Mouse (Mus musculus): ENCODE data around the gene Glod4.

Glod4 gene

DNA sequence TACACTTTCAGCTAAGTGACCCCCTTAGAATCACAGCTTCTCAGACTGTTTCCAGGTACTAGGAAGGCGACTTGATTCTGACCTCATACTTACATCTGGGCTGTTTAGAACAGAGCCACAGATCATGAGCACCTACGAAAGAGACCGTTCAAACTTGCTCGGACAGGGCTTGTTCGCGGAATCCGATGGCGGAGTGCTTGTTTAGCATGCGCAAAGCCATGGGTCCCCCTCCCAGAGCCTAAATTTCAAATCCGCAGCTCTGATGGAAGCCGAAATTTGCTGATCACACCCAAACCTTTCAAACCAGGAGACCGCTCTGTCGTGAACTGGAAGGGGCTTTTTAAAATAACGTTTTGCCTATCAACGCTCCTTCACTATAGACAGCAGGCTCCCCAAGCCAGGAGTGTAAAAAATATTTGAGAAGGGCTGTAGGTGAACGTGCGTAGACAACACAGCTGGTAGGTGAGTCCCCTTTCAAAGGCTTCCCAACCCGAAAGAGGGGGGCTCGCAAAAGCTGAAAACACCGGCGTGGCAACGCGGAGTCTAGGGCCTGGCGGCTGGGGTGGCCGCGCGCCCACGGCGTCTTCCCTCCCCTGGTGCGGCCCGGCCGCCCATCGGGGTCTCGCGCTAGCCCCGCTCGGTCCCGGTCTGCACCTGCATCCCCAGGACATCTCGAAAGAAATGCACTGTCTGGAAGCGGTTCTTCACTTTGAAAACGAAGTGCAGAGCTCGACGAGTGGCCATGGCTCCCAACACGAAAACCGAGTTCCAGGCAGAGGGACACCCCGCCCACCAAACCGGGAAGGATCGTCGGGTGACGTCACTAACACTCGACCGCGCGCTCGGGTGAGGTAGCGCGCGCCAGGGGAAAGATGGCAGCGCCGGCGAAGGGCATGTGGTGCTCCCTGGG lies at the start of gene Glod4, which contains the start of gene Mrm3:
TSS of gene Glod4 (minus strand) at position 825 of the 910 bp plus-strand sequence.
TSS of gene Mrm3 (plus strand) at position 815 of the 910 bp plus-strand sequence.
- DNase-seq (ENCODE audit: low read depth), result peak; percentile 92

DNA sequence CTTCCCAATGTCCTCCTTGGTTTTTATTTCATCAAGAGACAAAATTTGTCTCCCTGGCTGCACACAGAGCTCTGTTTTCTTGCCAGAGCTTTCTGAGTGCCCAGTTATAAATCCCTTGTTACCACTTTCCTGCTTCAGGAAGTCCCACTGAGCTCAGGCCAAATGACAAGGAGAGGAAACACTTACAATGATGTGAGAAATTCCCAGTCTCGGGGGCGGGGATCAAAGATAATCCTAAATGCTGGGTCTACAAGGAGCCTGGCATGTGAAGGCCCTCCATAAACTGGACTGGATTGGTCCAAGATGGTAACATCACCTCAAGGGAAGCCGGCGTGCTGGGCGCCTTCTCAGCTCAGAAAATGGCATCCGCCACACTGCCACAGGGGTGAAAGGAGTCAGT lies 49.3 kb upstream of the Glod4 start:
- no peak for DNase-seq (ENCODE audit: low read depth)

DNA sequence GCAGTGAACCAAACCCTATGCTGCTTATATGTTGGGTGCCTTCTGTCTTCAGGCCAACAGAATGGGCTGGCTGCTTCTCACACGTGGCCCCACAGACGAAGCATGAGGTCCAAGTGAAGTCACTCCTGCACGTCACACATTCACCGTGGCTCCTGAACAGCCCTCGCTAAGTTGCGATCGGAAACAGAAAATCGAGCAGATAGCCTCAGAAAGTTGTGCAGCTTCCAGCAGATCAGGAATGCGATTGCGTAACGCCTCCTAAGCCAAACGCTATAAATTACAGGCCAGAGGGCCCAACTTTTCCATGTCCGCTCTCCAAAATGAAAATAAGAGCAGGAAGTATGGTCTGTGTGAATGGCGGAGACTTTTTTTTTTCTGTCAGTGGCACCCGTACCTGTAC lies 48.9 kb upstream of the Glod4 start:
- DNase-seq (ENCODE audit: low read depth), result no peak

DNA sequence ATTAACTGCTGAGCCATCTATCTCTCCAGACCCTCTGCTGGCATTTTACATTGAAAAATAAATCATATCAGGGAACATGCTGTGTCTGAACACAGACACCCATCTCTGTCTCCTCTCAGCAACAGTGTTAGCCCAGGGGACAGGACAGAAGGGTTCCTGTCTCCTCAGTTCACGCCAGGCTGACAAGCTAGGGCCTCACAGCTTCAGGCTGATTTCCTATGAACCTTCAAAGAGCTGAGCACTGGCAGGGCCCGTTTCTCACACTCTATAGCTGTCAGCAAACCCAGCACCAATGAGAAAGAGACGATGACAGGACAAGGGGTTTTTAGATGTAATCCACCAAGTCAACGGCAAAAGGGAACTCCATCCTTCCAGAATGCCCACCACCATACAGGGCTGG lies 48.4 kb upstream of the Glod4 start:
- DNase-seq (ENCODE audit: low read depth), result no peak

DNA sequence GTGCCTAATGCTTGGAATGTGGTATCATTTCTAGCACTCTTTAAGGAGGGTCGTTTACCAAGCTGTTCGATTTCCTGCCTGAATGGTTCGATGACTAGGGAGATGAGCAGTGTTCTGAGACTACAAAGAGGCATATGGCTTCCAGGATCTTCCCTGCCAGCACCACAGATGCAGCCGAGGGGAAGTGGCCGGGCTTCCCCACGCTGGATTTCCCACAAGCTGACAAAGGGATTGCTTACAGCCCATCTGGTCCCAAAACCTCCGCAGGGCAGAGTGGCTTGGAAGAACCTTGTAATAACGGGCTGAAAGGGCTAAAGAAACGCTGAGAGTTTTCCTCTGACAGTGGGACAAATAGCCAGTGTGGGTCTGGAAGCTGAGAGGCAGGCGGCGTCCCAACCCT lies 46.8 kb upstream of the Glod4 start:
- no peak for DNase-seq (ENCODE audit: low read depth)

DNA sequence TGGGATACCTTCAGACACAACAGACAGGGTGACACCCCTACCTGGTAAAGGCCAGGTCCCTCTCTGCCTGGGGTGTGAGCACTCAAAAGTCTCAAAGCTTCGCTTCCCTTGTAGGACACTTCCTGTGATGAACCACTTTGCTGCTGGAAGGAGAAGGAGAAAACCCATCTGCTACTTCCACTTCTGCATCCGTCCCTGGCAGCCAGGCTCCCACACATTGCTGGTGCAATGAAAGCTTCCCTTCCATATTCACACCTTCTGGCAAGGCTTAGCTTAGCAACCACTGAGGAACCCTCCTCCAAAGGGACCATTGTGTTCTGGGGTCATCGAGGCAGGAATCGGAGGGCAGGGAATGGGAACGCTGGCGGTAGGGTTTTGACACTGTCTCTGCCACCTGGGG lies 45.1 kb upstream of the Glod4 start:
- DNase-seq (ENCODE audit: low read depth), result no peak

DNA sequence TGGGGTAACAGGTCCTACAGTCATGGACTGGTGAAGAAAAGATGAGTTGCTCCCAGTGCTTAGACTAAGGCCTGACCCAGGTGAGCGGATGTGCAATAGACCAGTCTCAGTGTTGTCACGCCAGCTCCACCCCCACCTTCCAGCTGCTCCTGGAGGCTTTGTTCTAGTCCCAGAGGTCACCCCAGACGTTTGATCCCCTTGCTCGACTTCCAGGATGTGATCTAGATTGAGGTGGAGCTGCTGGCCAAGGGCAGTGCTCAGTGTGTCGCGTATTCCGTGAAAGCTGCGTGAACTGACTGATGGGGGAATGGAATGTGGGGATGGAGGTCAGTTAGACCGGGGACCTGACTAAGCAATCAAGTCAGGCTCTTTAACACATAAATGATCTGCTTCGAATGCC lies 43.8 kb upstream of the Glod4 start:
- no peak for DNase-seq (ENCODE audit: low read depth)

DNA sequence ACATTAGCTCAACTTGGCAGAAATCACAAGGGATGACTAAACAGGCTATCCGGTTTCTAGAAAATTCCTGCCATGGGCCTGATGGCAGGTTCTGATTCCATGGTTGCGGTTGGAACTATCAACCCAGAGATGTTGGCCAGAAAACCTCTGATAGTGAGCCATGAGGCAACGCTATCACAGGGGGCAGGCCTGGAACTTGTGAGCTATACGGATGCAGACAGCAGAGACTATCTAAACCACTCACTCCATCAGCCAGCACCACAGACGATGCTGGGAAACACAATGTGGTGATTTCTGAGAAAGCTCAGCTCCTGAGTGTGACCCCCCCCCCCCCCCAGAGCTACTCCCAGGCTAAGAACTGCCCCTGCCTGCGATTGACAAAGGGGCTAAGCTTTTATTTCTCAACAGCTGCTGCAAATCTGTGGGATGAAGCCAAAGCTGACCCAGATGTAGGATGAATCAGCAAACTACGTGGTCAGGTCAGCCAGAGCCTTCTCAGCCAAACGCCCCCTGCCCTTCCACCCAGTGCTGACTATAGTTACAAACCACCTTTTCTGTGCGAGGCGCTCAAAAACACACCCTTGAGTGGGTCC lies 43.1 kb upstream of the Glod4 start:
- DNase-seq (ENCODE audit: low read depth), result no peak

DNA sequence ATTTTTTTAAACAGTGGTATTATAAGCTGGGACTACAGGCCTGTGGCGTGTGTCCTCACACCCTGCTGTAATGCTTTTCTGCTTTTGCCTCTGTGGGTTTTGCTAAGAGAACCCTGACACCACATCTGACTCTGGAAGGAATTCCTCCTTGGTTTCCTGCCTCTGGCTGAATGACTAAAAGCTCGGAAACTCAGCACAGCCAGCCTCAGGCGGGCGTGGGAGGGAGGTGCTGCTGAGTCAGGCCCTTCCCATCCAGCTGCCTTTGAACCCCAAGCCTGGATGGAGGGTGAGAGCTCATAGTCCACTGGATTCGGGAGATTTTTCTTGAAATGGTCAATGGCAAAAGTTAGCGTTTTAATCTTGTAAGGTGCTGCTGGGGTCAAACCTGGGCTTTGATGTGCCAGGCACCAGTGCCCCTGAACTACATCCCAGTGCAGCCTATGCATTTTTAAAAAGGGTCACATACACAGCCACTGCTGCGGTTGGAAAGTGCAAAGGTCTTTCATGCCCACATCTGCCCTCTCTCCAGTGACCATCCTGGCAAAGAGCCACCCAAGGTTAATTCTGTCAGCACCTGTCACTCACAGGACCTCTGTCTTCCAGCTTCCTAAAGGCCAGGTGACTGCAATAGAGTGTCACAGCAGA lies 42.0 kb upstream of the Glod4 start:
- no peak for DNase-seq (ENCODE audit: low read depth)

DNA sequence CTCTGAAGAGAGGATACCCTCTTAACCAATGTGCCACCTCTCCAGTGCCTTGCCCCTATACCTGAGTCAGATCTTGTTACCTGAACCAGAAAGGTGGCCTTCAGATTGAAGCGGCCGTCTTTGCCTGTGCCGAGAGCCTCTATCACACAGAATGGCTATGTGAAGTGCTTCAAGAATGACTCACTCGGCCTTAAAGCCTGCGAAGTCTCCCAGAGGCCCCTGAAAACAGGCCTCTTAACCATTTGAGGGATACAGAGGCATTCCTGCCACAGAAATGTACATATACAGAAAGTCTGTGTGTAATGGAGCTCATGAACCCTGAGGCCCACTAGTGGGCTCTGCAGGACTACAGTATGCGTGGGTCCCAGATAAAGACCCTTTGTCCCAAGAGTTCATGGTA lies 40.3 kb upstream of the Glod4 start:
- no peak for DNase-seq (ENCODE audit: low read depth)

DNA sequence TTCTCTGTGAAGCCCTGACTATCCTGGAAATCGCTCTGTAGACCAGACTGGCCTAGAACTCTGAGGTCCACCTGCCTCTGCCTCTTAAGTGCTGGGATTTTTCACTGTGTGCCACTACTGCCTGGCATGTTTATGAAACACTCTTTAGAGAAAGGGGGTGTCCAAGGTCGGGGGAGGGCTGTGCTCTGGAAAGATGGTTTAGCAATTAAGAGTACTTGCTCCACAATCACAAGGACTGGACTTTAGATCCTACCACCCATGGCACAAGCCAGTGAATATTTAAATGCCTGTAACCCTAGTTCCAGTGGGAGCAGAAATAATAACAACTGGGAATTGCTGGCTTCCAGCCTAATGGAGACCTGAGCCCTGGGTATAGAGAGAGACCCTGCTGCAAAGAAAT lies 36.4 kb upstream of the Glod4 start:
- DNase-seq (ENCODE audit: low read depth), result no peak

DNA sequence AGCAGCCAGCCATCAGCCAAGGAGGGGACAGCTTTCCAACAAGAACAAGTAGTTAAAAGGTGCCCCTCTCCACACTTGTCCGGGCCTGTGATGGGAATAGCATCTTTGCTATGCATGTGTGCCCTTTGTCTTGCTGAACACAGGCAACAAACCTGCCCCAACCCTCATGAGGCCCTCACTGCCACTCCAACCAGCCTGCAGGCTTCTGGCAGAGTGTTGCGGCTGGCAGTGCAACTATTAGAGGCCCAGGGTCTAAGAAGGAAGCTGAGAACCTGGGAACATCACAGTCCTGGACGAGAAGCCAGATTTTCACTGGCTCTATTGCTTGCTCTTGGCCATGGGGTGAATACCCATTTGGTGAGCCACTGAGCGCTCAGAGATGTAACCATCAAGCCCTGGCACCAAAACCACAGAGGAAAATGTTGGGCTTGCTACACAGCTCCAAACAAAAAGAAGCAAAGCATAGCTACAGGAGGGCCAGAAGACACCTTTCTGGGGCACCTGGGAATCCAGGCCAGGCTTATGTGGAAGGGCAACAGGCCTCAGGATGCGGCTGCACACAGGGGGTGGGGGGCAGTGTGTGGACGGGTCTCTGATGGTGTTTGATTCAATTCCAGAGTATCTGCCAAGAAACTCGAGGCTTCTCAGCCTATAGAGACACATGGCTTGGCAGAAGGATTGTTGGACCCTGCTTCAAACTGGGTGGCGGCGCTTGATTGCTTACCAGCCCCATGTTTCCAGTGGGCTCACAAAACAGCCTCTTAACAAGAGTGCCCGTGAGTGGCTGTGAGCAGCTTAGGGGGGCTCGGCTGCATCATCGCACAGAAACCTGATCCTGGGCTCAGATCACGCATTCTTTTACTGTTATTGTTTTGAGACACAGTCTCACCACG lies 35.7 kb upstream of the Glod4 start:
- DNase-seq (ENCODE audit: low read depth), result no peak

DNA sequence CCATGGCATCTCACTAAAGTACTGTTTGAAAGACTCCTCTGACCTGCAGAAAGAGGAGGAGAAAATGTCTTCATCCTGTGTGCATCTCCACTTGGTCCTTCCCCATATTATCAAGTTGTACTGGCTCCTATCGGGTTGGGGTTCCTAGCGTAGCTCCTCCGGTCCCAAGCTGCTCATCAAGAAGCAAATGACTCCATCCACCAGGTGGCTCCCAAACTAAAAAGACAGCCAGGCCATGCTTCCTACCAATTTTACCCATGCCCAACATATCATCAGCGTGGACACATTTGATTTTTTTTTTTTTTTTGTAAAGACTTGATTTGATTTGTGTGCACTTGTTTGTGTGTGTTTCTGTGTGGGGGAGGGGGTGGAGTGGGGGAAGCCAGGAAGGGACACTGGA lies 28.9 kb upstream of the Glod4 start:
- no peak for DNase-seq (ENCODE audit: low read depth)

DNA sequence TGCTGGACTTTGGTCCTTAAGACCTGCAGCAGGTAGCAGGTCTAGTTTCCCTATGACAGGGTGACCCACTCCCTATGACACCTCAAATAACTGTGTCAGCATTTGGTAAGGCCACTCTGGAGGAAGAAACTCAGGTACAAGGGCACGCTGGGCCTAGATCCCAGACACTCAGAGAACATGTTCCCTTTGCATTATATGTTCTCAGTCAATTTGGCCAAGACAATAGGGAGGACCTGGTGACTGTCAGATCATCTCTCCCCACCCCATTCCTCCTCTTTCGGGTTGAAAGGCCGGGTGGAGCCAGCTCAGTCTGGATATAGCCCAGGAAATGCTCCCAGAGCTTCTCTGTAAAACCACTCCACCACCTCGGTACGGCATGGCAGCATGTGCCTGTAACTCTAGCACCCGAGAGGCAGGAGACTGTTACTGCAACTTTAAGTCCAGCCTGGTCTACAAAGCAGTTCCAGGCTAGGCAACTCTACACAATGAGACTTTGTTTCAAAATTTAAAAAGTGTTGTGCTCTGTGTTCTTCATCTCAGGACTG lies 25.1 kb upstream of the Glod4 start:
- no peak for DNase-seq (ENCODE audit: low read depth)

DNA sequence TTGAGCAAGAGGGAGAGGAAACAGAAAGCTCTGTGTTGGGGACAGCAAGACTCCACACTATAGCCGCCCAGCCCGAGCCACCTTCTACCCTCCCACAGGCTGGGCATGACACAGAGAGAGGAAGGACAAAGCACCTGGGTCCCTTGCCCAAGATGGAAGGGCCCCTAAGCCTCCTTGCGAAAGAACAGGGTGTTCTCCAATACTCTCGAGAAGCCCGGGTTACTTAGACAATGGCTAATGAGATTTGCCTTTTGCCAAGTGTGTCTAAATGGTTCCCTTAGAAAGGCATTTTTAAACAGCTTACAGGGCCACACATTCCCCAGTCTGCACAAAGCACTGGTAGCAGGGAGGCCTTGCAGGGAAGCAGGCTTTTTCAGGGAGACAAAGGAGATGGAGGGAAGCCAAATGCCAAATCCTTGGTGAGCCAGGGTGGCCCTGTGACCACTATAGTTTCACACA lies 24.5 kb upstream of the Glod4 start:
- no peak for DNase-seq (ENCODE audit: low read depth)

DNA sequence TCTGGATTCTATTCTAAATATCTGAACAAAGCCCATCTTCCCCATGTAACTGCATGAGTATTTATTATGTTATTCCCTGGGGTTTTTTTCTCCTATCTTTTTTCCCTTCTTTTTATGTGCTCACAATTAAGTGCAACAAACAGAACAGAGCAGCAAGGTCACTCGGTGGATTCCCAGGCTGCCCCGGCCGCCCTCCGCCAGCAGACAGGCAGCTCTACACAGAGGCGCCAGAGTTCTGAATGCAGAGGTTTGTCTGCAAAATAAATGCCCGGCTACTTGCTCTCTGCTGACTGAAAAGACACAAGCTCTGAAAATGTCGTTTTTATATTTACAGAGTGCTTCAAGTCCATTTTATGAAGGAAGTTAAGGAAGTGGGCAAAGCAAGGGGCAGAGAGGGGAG lies 24.0 kb upstream of the Glod4 start:
- no peak for DNase-seq (ENCODE audit: low read depth)

DNA sequence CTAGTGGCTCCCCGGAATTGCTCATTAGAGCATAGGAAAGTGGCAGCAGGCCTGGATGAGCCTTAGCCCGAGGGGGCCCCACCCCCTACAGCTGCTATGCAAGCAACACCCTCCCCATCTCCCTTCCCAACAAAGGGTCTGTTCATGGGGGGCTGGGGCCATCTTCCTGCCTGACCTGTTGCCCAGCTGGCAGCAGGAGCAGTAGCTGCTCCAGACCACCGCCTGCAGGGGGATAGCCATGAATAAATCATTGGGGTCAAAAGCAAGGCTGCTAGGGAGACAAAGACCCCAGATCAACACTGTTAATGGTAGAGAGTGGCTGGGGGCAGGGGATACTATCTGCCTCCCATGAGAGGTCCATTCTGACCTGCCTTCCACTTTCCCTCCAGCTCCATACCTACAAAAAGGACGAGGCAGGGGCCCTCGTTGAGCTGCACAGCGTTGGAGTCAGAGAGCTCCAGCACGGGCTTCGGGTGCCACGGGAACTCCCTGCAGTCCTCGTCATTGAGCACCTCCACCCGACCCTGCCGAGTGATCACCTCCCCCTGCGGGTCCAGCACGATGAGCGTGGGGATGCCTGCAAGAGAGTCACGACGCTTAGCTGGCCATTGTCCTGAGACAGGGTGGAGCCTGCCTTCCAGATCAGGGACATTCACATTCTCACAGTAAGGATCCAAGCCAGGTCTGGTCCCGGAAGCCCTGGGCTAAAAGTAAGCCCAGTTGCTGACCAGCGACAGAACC lies 19.3 kb upstream of the Glod4 start:
- DNase-seq (ENCODE audit: low read depth), result no peak

DNA sequence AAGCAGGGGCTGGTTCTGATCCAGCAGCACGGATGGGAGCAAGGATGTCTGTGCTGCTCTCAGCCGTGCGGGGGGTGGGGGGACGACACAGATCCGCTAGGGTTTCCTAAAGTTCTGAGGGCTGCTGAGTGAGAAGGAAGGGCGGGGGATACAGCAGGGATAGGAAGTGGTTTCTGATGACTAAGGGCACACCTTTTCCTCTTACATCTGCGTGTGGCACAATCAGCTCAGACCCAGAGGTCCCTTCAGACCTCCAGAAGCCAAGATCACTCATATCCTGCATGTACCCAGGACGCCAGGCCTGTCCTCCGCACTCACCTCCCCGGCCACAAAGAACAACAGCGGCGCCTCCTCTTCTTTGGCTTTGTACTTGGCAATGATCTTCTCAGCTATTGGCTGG lies 17.7 kb upstream of the Glod4 start:
- DNase-seq (ENCODE audit: low read depth), result peak; percentile 69

DNA sequence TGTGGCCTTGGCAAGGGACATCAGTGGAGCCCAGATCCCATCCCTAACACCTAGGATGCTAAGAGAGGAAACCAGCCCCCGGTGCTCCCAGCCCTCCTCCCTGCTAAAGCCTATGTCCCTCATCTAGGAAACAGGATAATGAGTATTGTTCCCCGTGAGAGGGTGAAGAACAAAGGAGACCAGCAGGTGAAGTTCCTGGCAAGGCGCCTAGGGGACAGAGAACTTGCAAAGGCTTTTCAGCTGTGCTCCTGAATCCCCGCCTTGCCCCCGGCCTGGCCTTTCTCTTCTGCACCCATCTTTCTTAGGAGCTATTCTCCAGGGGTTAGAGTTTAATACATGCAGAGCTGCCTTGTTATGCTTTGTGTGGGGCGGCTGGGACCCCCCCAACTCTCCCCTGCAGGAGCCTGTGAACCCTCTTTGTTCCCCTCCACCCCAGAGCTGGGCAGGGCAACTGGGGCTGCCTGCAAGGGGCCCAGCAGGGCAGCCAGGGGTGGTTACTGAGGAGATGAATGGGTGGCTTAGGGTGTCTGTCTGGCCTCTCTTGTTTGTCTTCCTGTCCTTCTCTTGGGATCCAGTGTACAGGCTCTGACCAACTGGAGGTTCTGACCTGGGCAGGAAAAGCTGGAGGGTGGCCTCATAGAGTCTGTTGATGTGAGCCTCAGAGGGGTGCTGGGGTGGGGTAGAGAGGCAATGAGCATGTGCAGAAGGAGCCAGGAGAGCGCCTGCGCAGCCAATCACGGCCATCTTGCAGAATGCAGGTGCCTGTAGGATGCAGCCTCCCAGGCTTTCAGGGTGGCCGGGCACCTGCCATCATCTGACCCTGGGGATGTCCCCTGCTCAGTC lies 16.9 kb upstream of the Glod4 start:
- DNase-seq (ENCODE audit: low read depth), result no peak

DNA sequence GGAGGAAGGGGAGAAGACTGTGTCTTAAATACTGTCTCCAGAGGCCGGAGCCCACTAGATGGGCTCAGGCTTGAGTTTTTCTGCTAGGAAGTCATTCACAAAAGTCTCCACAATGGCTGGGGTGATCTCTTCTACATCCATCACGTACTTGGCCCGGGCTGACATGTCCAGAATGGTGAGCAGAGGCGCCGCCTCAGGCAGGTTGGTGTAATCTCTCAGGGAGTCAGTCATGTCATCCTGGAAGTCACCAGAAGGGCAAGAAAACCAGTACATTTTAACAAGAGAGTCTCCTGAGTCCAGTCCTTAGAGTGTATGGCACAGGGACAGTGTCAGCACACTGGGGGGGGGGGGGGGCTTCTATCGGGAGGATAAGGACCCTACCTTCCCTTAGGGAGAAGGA lies 15.0 kb upstream of the Glod4 start:
- DNase-seq (ENCODE audit: low read depth), result no peak
